Mouse (Mus musculus) gastrocnemius, postnatal 10 days (tissue): ENCODE data around the gene Apba1. TPM values are rescaled to one million over a fixed set of nuclear protein-coding genes. Genes with fewer than 3 reads are reported as not detected.
A peak's percentile ranks its signal among the peaks of the same experiment; 100 is the strongest.

ENCODE experiments used
- DNase-seq: peaks from one replicate; pipeline ENCODE4 v3.0.0; 2021; ENCODE audit warnings: mixed read lengths
- total RNA-seq, 2 experiments: library from RNA; stranded (reverse); gene quantifications; 2 replicates each; pipeline ENCODE4 v1.2.3; 2021

Apba1 gene
- total RNA-seq, 2 experiments from 2014 or later = 3.6 to 4.2 TPM

GRCm38 (mm10) chr19:23941422-23941949, 182.8 kb downstream of the Apba1 start:
- DNase-seq = no peak

GRCm38 (mm10) chr19:23942886-23943285, 184.2 kb downstream of the Apba1 start:
- DNase-seq = no peak

GRCm38 (mm10) chr19:23946026-23946685, 187.5 kb downstream of the Apba1 start:
- DNase-seq = no peak

GRCm38 (mm10) chr19:23946751-23947150, 188.1 kb downstream of the Apba1 start:
- no peak for DNase-seq

GRCm38 (mm10) chr19:23947871-23948270, 189.2 kb downstream of the Apba1 start:
- DNase-seq = no peak

GRCm38 (mm10) chr19:23948301-23949000, 189.8 kb downstream of the Apba1 start:
- no peak for DNase-seq

GRCm38 (mm10) chr19:23955461-23955860, 196.8 kb downstream of the Apba1 start:
- DNase-seq = no peak

- DNase-seq = no peak
Observed at GRCm38 (mm10) chr19:23956299-23956975, 197.8 kb downstream of the Apba1 start.

- no peak for DNase-seq
Observed at GRCm38 (mm10) chr19:23957563-23957962, 198.9 kb downstream of the Apba1 start.

- no peak for DNase-seq
Observed at GRCm38 (mm10) chr19:23958925-23959324, 200.2 kb downstream of the Apba1 start.

GRCm38 (mm10) chr19:23959870-23960269, 201.2 kb downstream of the Apba1 start:
- no peak for DNase-seq

GRCm38 (mm10) chr19:23960275-23960674, 201.6 kb downstream of the Apba1 start:
- peak; percentile 40 for DNase-seq

GRCm38 (mm10) chr19:23960831-23961447, 202.3 kb downstream of the Apba1 start:
- no peak for DNase-seq

GRCm38 (mm10) chr19:23961516-23961915, 202.8 kb downstream of the Apba1 start:
- DNase-seq = peak; percentile 81

- DNase-seq = no peak
Observed at GRCm38 (mm10) chr19:23964401-23964910, 205.8 kb downstream of the Apba1 start.

- no peak for DNase-seq
Observed at GRCm38 (mm10) chr19:23966376-23966775, 207.7 kb downstream of the Apba1 start.

GRCm38 (mm10) chr19:23967156-23967555, 208.5 kb downstream of the Apba1 start:
- DNase-seq = peak; percentile 35

GRCm38 (mm10) chr19:23968125-23968861, 209.6 kb downstream of the Apba1 start:
- DNase-seq = no peak

- DNase-seq = no peak
Observed at GRCm38 (mm10) chr19:23968862-23969225, 210.2 kb downstream of the Apba1 start.

GRCm38 (mm10) chr19:23970374-23970773, 211.7 kb downstream of the Apba1 start:
- DNase-seq = no peak

- DNase-seq = no peak
Observed at GRCm38 (mm10) chr19:23971391-23971790, 212.7 kb downstream of the Apba1 start.
